Mouse (Mus musculus) hindbrain, postnatal 0 days (tissue): Measurements from ENCODE around the gene Prss30. TPM values are rescaled to one million over a fixed set of nuclear protein-coding genes. Genes with fewer than 3 reads are reported as not detected.

ENCODE experiments used
- ATAC-seq: fragments of 200-750 bp; cut with Nextera tagmentation; 2 replicates; pipeline ENCODE4 v1.8.0; 2017; ENCODE audit warnings: mild to moderate bottlenecking, moderate TSS enrichment, moderate library complexity
- DNase-seq: peaks from one replicate; pipeline ENCODE4 v3.0.0-alpha.2; 2015; ENCODE audit warnings: low spot score
- H3K27ac ChIP-seq: fragments of 300-500 bp; sonication (generic); 2 replicates; pipeline ENCODE4 v1.5.1; 2014; ENCODE audit warnings: mild to moderate bottlenecking
- H3K27me3 ChIP-seq: fragments of 300-500 bp; sonication (generic); 2 replicates; pipeline ENCODE4 v1.6.1; 2014; ENCODE audit warnings: low read length, mixed read lengths; ENCODE audit not compliant: insufficient read depth
- H3K36me3 ChIP-seq: fragments of 300-500 bp; sonication (generic); 2 replicates; pipeline ENCODE4 v1.6.1; 2014; ENCODE audit warnings: low read length, mixed read lengths; ENCODE audit not compliant: insufficient read depth
- H3K4me1 ChIP-seq: fragments of 300-500 bp; sonication (generic); 2 replicates; pipeline ENCODE4 v1.6.1; 2014; ENCODE audit warnings: antibody characterized with exemption, low read length, mixed read lengths; ENCODE audit not compliant: insufficient read depth
- H3K4me2 ChIP-seq: fragments of 300-500 bp; sonication (generic); 2 replicates; pipeline ENCODE4 v1.6.1; 2014; ENCODE audit warnings: low read depth, mild to moderate bottlenecking, low read length, moderate library complexity, mixed read lengths
- H3K4me3 ChIP-seq: fragments of 300-500 bp; sonication (generic); 2 replicates; pipeline ENCODE4 v1.5.1; 2014; ENCODE audit warnings: low read length
- H3K9ac ChIP-seq: fragments of 300-500 bp; sonication (generic); replicated peaks from 2 replicates; pipeline ENCODE4 v1.6.1; 2014; ENCODE audit warnings: mild to moderate bottlenecking, low read length, moderate library complexity, mixed read lengths
- H3K9me3 ChIP-seq: fragments of 300-500 bp; sonication (generic); 2 replicates; pipeline ENCODE4 v1.6.1; 2016; ENCODE audit warnings: low read length, mixed read lengths
- CTCF ChIP-seq: IDR thresholded peaks from 2 replicates; pipeline ENCODE4 v1.5.1; 2016; ENCODE audit warnings: antibody characterized with exemption, control low read depth, low read depth
- WGBS: fragments of 180-500 bp; shearing (Covaris S2); extraction: QIAGEN DNeasy Blood & Tissue Kit; methylation state at CpG from one replicate; pipeline ENCODE4 v1.1.7; 2014; 5-methylcytosine and 5-hydroxymethylcytosine counted together
- polyA plus RNA-seq: library from polyadenylated mRNA; unstranded; fragments of >200 nt; fragmentation: Nextera tagmentation; extraction: Ambion mirVana; gene quantifications from 2 replicates; pipeline ENCODE4 v1.2.1, GENCODE M21; 2015
- total RNA-seq: library from RNA; depleted of rRNA; stranded (reverse); fragments of >200 nt; gene quantifications from 2 replicates; pipeline ENCODE4 v1.2.3, GENCODE M21; 2014; rRNA removed

The Prss30 gene
- total RNA-seq = not detected in 2 replicates
- polyA plus RNA-seq = not detected in 2 replicates

DNA sequence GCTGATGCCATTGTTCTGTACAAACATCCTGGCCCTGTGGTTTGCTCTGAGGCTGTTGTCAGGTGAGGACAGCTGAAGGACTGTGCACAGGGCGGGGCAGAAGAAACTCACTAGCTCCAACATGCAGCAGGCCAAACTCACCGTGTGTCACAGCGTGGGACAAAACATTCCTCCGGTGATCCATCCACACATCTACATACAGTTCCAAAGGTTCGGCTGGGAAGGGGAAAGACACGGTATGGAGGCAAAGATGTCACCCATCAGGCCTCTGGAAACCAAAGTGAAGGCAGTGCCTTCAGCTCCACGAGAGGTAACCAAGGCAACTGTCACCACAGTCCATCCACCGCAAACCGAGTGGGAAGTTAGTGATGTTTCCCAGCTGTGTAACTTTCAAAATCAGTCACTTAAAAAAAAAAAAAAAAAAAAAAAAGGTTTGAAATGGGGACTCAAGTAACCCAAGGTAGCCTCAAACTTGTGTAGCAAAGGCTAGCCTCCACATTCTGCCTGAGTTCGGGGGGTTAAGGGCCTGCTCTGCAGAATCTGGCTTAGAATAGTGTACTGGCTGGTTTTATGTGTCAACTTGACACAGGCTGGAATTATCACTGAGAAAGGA, at the start of gene Prss30:
TSS of gene Prss30 (minus strand) at position 270 of the 613 bp plus-strand sequence.
- Histone ChIP-seq H3K4me1 (no peaks in the 10 kb centered on the region), H3K4me3 (no peak within 1 kb of the TSS), H3K36me3 (no peaks in the 10 kb centered on the region), H3K27me3 (no peaks in the 10 kb centered on the region), H3K9ac (no peak within 1 kb of the TSS), H3K9me3 (no peaks in the 10 kb centered on the region), H3K27ac (no peak within 1 kb of the TSS), H3K4me2 (no peak within 1 kb of the TSS)
- 76% methylated on average over 10 of the region's 10 CpGs for WGBS
- no peak for ATAC-seq
- no peak for DNase-seq
- no peak for TF ChIP-seq CTCF

DNA sequence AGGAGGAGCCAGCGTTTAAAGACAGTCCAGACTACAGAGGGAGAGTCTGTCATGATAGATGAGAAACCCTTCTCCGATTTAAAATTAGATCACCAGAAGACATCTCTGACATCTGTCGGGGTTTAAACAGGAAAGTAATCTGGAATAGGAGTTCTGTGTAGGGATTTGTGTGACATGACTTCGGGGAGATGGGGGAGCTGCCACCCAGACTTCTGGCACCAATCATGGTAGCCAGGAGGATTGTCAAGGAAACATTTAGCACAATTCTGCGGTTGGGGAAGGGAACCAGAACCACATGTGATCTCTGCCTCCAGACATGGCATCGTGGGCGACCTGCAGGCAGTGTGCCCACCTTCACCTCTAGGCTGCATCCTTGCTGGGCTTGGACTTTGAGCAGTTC, 49.1 kb upstream of the Prss30 start:
- TF ChIP-seq CTCF = no peak
- no peak overlapping the region for H3K27ac ChIP-seq
- H3K4me1 ChIP-seq = no peaks in the 10 kb centered on the region
- H3K9me3 ChIP-seq = no peaks in the 10 kb centered on the region
- H3K4me3 ChIP-seq = no peak overlapping the region
- H3K9ac ChIP-seq = no peak overlapping the region
- WGBS = 83% methylated on average over 7 of the region's 7 CpGs
- H3K27me3 ChIP-seq = no peaks in the 10 kb centered on the region
- DNase-seq (no peak), ATAC-seq (no peak)
- no peak overlapping the region for H3K4me2 ChIP-seq
- no peaks in the 10 kb centered on the region for H3K36me3 ChIP-seq

DNA sequence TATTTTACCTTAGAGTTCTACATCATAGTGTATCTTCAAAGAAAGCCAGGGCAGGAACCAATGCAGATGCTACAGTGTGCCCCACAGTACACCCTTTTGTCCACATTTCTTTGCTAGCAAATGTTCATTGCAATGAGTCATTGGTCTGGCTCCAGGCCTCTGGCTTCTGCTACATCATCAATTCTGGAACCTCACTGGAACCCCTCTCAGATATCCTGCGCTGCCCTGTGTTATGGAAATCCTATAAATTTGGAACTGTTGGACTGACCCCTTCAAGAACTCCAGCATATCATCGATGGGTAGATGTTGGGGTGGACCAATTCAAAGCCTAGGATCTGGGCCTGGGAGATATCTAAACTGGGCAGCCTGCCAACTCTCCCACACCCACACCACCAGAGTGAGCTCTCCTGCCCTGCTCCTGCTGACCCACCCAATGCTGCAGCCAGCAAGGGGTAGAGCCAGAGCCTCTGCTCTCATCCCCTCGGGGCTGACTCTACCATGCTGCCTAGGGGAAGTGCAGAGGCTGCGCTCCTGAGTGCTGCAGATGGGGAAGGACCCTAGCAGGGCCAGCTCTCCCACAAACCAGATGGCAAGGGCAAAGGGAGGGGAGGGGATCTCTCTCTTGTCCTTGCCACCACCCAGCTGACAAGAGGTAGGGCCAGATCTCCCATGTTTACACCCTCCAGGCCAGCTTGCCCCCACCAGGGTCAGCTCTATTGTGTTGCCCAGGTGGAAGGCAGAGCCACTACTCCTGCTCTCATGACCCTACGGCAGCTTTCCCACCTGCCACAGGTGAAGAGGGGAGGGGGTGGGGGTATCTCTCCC, 41.2 kb upstream of the Prss30 start:
- Histone ChIP-seq H3K27ac (no peak overlapping the region), H3K9me3 (no peaks in the 10 kb centered on the region), H3K4me1 (no peaks in the 10 kb centered on the region), H3K36me3 (no peaks in the 10 kb centered on the region), H3K27me3 (no peaks in the 10 kb centered on the region), H3K4me3 (no peak overlapping the region), H3K4me2 (no peak overlapping the region), H3K9ac (no peak overlapping the region)
- no peak for TF ChIP-seq CTCF
- no peak for ATAC-seq
- no peak for DNase-seq
- WGBS = 78% methylated on average over 5 of the region's 5 CpGs

DNA sequence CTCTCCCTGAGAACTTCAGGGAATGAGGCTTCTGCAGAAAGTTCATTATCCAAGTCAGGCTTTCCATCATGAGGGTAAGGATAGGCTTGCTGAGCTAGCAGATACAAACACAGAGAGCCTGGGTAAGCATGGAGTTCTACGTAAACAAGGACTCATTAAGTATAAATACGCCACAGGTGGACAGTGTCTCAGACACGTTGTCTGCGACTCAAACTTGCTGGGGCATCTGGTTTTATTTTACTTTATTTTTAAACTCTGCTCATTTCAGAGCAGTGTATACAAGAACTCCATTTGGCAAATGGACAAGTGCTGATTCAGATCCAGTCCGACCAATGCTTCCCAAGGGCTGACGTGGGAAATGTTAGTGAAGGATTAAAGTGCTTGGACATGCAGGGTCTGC, 40.3 kb upstream of the Prss30 start:
- Histone ChIP-seq H3K9ac (no peak overlapping the region), H3K4me2 (no peak overlapping the region), H3K27ac (no peak overlapping the region), H3K4me1 (no peaks in the 10 kb centered on the region), H3K36me3 (no peaks in the 10 kb centered on the region), H3K9me3 (no peaks in the 10 kb centered on the region), H3K27me3 (no peaks in the 10 kb centered on the region), H3K4me3 (no peak overlapping the region)
- 80% methylated on average over 6 of the region's 6 CpGs for WGBS
- no peak for ATAC-seq
- no peak for DNase-seq
- no peak for TF ChIP-seq CTCF

DNA sequence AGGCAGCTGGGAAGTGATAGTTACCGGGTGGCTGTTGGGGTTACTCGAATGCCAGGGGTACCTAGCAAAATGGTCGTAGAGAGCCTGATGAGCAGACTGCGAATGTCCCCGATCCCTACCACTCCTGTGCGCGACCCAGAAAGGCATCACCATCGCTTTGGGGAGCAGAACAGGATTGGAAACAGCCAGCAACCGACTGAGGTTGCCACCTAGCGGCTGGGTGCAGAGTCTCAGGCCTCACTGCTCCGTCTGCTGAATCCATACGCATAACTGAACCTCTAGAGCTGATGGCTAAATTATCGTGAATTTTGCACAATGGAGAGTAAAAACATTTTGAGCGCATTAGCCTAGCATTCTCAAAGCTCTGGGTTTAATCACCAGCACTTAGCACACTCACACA, 35.4 kb upstream of the Prss30 start:
- ATAC-seq = no peak
- H3K27ac ChIP-seq = no peak overlapping the region
- DNase-seq = peak; percentile 13
- 23% methylated on average over 14 of the region's 14 CpGs for WGBS
- H3K9ac ChIP-seq = no peak overlapping the region
- H3K4me1 ChIP-seq = no peaks in the 10 kb centered on the region
- no peak overlapping the region for H3K4me3 ChIP-seq
- H3K9me3 ChIP-seq = no peaks in the 10 kb centered on the region
- H3K4me2 ChIP-seq = no peak overlapping the region
- peak; percentile 62 for TF ChIP-seq CTCF
- no peaks in the 10 kb centered on the region for H3K36me3 ChIP-seq
- H3K27me3 ChIP-seq = no peaks in the 10 kb centered on the region

DNA sequence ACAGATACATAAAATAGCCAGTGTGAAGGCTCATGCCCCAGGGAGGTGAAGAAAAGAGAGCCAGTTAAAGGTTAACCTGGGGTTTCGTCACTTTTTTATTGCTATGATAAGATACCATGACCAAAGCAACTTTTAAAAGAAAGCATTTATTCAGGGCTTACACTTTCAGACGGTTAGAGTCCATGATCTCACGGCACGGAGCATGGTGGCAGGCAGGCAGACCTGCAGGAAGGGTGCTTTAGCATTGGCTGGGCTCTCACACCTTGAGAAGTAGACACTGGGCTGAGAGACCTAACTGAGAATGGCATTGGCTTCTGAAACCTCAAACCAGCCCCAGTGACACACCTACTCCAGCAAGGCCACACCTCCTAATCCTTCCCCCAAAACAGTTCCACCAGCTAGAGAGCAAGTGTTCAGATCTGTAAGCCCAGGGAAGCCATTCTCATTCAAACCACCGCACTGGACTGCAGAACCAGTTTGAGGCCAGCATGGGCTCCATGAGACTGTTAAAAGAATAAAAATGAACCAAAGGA, 34.1 kb upstream of the Prss30 start:
- Histone ChIP-seq H3K27ac (no peak overlapping the region), H3K4me2 (no peak overlapping the region), H3K9me3 (no peaks in the 10 kb centered on the region), H3K27me3 (no peaks in the 10 kb centered on the region), H3K4me3 (no peak overlapping the region), H3K4me1 (no peaks in the 10 kb centered on the region), H3K9ac (no peak overlapping the region), H3K36me3 (no peaks in the 10 kb centered on the region)
- 88% methylated on average over 5 of the region's 5 CpGs for WGBS
- ATAC-seq = no peak
- no peak for TF ChIP-seq CTCF
- DNase-seq = no peak

DNA sequence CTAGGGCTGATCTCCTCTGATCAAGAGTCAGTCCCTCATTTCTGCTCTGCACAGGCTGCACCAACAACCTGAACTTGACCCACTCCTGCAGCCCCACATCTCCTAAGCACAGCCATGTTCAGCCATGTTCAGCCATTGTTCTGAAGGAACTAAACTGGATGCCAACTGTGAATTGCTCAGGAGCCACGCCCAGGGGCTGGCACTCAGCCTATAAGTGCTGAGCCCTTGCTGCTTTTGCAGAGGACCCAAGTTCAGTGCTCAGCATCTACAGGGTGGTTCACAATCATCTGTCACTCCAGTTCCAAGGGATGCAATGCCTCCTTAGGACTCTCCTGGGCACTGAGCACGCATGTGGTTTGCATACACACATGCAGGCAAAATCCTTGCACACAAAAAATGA, 32.6 kb upstream of the Prss30 start:
- 78% methylated on average over 2 of the region's 2 CpGs for WGBS
- no peak for ATAC-seq

More for the DNA sequence above, 32.6 kb upstream of the Prss30 start:
- Histone ChIP-seq H3K27ac (no peak overlapping the region), H3K9ac (no peak overlapping the region), H3K27me3 (no peaks in the 10 kb centered on the region), H3K4me3 (no peak overlapping the region), H3K4me1 (no peaks in the 10 kb centered on the region), H3K4me2 (no peak overlapping the region), H3K36me3 (no peaks in the 10 kb centered on the region), H3K9me3 (no peaks in the 10 kb centered on the region)
- DNase-seq = no peak
- TF ChIP-seq CTCF = no peak
